Mouse (Mus musculus) midbrain, postnatal 0 days (tissue): ENCODE results near the gene Atp2a3. TPM values are rescaled to one million over a fixed set of nuclear protein-coding genes. Genes with fewer than 3 reads are reported as not detected.
A peak's percentile ranks its signal among the peaks of the same experiment; 100 is the strongest.

ENCODE experiments used
- ATAC-seq: fragments of 200-750 bp; cut with Nextera tagmentation; 2 replicates; pipeline ENCODE4 v1.8.0; 2017; ENCODE audit warnings: moderate number of reproducible peaks, mild to moderate bottlenecking, moderate TSS enrichment, moderate library complexity; ENCODE audit not compliant: low FRiP score
- DNase-seq: peaks from one replicate; pipeline ENCODE4 v3.0.0-alpha.2; 2015; ENCODE audit warnings: low spot score
- H3K27ac ChIP-seq: fragments of 300-500 bp; sonication (generic); 2 replicates; pipeline ENCODE4 v1.5.1; 2014; ENCODE audit warnings: low read depth, mild to moderate bottlenecking, low read length, mixed read lengths
- H3K27me3 ChIP-seq: fragments of 300-500 bp; sonication (generic); 2 replicates; pipeline ENCODE4 v1.6.1; 2014; ENCODE audit warnings: low read length, control low read depth, mixed read lengths; ENCODE audit not compliant: insufficient read depth
- H3K36me3 ChIP-seq: fragments of 300-500 bp; sonication (generic); 2 replicates; pipeline ENCODE4 v1.6.1; 2014; ENCODE audit warnings: low read length, control low read depth, mixed read lengths; ENCODE audit not compliant: insufficient read depth
- H3K4me1 ChIP-seq: fragments of 300-500 bp; sonication (generic); 2 replicates; pipeline ENCODE4 v1.6.1; 2014; ENCODE audit warnings: mild to moderate bottlenecking, control low read depth, antibody characterized with exemption, low read length, mixed read lengths; ENCODE audit not compliant: insufficient read depth
- H3K4me2 ChIP-seq: fragments of 300-500 bp; sonication (generic); 2 replicates; pipeline ENCODE4 v1.6.1; 2014; ENCODE audit warnings: low read depth, mild to moderate bottlenecking, low read length, mixed read lengths; ENCODE audit not compliant: poor library complexity, severe bottlenecking
- H3K4me3 ChIP-seq: fragments of 300-500 bp; sonication (generic); 2 replicates; pipeline ENCODE4 v1.5.1; 2014; ENCODE audit warnings: low read depth, mild to moderate bottlenecking, low read length, moderate library complexity
- H3K9ac ChIP-seq: fragments of 300-500 bp; sonication (generic); replicated peaks from 2 replicates; pipeline ENCODE4 v1.6.1; 2014; ENCODE audit warnings: mild to moderate bottlenecking, low read length, moderate library complexity, mixed read lengths; ENCODE audit not compliant: poor library complexity, severe bottlenecking
- H3K9me3 ChIP-seq: fragments of 300-500 bp; sonication (generic); 2 replicates; pipeline ENCODE4 v1.6.1; 2016; ENCODE audit warnings: low read length, control low read depth
- CTCF ChIP-seq: IDR thresholded peaks from 2 replicates; pipeline ENCODE4 v1.5.1; 2016; ENCODE audit warnings: antibody characterized with exemption, mild to moderate bottlenecking
- WGBS: fragments of 180-500 bp; shearing (Covaris S2); extraction: QIAGEN DNeasy Blood & Tissue Kit; methylation state at CpG from one replicate; pipeline ENCODE4 v1.1.7; 2014; 5-methylcytosine and 5-hydroxymethylcytosine counted together
- polyA plus RNA-seq: library from polyadenylated mRNA; unstranded; fragments of >200 nt; fragmentation: Nextera tagmentation; extraction: Ambion mirVana; gene quantifications from 2 replicates; pipeline ENCODE4 v1.2.1, GENCODE M21; 2015
- total RNA-seq: library from RNA; depleted of rRNA; stranded (reverse); fragments of >200 nt; gene quantifications from 2 replicates; pipeline ENCODE4 v1.2.3, GENCODE M21; 2014

The Atp2a3 gene
- total and polyA plus RNA-seq, 2 experiments from 2014 or later, result 2.5 to 2.7 TPM

- DNase-seq (no peak), ATAC-seq (no peak)
- H3K27ac ChIP-seq, result no peak overlapping the region
- WGBS, result 68% methylated on average over 9 of the region's 9 CpGs
- no peaks in the 10 kb centered on the region for H3K9me3 ChIP-seq
- H3K4me1 ChIP-seq, result no peaks in the 10 kb centered on the region
- no peak for TF ChIP-seq CTCF
- H3K4me2 ChIP-seq, result no peak overlapping the region
- H3K4me3 ChIP-seq, result no peak overlapping the region
- H3K27me3 ChIP-seq, result no peaks in the 10 kb centered on the region
- H3K36me3 ChIP-seq, result no peaks in the 10 kb centered on the region
- H3K9ac ChIP-seq, result no peak overlapping the region
Measured at GRCm38 (mm10) chr11:72991961-72992360, 31.0 kb downstream of the Atp2a3 start.

DNA sequence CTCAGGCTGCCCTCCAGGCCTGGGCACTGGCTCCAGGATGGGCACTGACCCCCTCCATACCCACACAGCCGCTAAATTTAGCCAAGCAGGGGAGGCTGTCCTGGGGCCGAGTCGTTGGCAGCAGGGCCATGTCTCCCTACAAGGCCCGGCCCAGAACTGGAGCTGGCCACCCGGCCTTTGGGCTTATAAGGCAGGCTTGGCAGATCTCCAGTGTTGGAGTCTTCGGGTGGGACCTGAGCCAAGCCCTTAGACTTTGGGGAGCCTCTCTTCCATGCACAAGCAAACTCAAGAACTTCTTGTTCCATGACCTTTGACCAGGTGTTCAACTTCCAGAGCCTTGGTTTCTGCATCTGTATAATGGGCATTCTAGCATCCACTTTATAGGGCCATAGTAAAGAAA lies 35.4 kb downstream of the Atp2a3 start:
- no peak for TF ChIP-seq CTCF
- WGBS, result 89% methylated on average over 6 of the region's 6 CpGs
- H3K27me3 ChIP-seq, result no peaks in the 10 kb centered on the region
- H3K36me3 ChIP-seq, result no peaks in the 10 kb centered on the region
- no peak overlapping the region for H3K27ac ChIP-seq
- H3K4me2 ChIP-seq, result no peak overlapping the region
- H3K9me3 ChIP-seq, result no peaks in the 10 kb centered on the region
- H3K9ac ChIP-seq, result no peak overlapping the region
- H3K4me3 ChIP-seq, result no peak overlapping the region
- DNase-seq (no peak), ATAC-seq (no peak)
- no peaks in the 10 kb centered on the region for H3K4me1 ChIP-seq

- Histone ChIP-seq H3K4me3 (no peak overlapping the region), H3K27me3 (no peaks in the 10 kb centered on the region), H3K9me3 (no peaks in the 10 kb centered on the region), H3K9ac (no peak overlapping the region), H3K36me3 (no peaks in the 10 kb centered on the region), H3K4me2 (no peak overlapping the region), H3K27ac (no peak overlapping the region), H3K4me1 (no peaks in the 10 kb centered on the region)
- ATAC-seq, result no peak
- no peak for DNase-seq
- TF ChIP-seq CTCF, result no peak
- WGBS, result 80% methylated on average over 2 of the region's 2 CpGs
Measured at GRCm38 (mm10) chr11:72996781-72997180, 35.8 kb downstream of the Atp2a3 start.

- no peak for TF ChIP-seq CTCF
- H3K4me1 ChIP-seq, result no peaks in the 10 kb centered on the region
- H3K27me3 ChIP-seq, result no peaks in the 10 kb centered on the region
- no peak overlapping the region for H3K4me2 ChIP-seq
- no peak overlapping the region for H3K4me3 ChIP-seq
- no peak overlapping the region for H3K9ac ChIP-seq
- no peaks in the 10 kb centered on the region for H3K36me3 ChIP-seq
- ATAC-seq (no peak), DNase-seq (no peak)
- WGBS, result 84% methylated on average over 13 of the region's 13 CpGs
- no peaks in the 10 kb centered on the region for H3K9me3 ChIP-seq
- no peak overlapping the region for H3K27ac ChIP-seq
Measured at GRCm38 (mm10) chr11:72997529-72998326, 36.8 kb downstream of the Atp2a3 start.

GRCm38 (mm10) chr11:72998771-72999170 lies 37.8 kb downstream of the Atp2a3 start, which contains the start of gene P2rx1:
Gene P2rx1, plus strand, starts transcription at chr11:72999103.
- no peak within 1 kb of the TSS for H3K4me2 ChIP-seq
- H3K9me3 ChIP-seq, result no peaks in the 10 kb centered on the region
- no peaks in the 10 kb centered on the region for H3K4me1 ChIP-seq
- no peak for TF ChIP-seq CTCF
- no peaks in the 10 kb centered on the region for H3K36me3 ChIP-seq
- WGBS, result 54% methylated on average over 8 of the region's 8 CpGs
- no peak within 1 kb of the TSS for H3K4me3 ChIP-seq
- no peaks in the 10 kb centered on the region for H3K27me3 ChIP-seq
- no peak within 1 kb of the TSS for H3K27ac ChIP-seq
- no peak for ATAC-seq
- DNase-seq, result no peak
- H3K9ac ChIP-seq, result no peak within 1 kb of the TSS

DNA sequence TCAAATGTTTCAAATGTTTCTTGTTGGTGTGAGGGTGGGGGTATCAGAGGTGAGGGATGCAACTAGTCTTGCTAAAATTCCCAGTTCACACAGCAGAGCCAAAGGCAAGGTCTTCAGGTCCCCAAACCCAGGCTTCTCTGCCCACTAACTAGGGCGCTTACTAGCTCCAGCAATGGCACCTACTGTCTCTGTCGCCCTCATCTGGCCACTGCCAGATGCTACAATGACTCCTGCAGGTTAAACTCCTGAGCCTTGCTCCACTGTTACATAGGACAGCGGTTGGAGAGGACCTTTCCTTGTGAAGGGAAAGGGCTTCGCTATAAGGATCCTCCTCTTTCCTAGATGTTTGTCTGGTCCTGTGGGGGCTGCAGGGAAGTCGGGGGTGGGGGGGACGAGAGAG lies 40.1 kb downstream of the Atp2a3 start:
- ATAC-seq (no peak), DNase-seq (peak; percentile 69)
- Histone ChIP-seq H3K27ac (no peak overlapping the region), H3K27me3 (no peaks in the 10 kb centered on the region), H3K4me2 (no peak overlapping the region), H3K36me3 (no peaks in the 10 kb centered on the region), H3K4me3 (no peak overlapping the region), H3K9me3 (no peaks in the 10 kb centered on the region), H3K9ac (no peak overlapping the region), H3K4me1 (no peaks in the 10 kb centered on the region)
- TF ChIP-seq CTCF, result peak; percentile 85
- WGBS, result 9% methylated on average over 6 of the region's 6 CpGs
